Mouse (Mus musculus): Measurements from ENCODE around the gene Sgms1.

Gene Sgms1

DNA sequence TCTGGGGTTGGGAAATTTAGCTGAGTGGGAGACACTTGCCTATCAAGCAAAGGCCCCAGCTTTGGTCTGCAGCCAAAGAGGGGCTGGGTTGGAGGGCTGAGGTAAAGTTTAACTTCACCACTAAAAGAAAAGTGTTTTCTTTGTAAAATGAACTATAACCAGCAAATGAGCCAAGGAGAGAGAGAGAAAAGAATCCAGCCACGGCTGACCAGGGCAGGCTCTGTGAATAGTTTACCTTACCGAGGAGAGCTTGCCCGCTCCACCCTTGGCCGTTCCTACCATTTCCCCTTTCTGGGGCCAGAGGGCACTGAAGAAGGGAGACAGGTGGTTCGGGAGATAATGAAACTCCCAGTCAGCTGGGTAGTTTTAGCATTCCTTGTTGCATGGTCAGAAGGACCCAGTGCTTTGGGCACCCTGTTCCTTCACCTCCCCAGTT, 209.5 kb downstream of the Sgms1 start:
- DNase-seq (ENCODE audit: low spot score in 2 of 2): no peak

DNA sequence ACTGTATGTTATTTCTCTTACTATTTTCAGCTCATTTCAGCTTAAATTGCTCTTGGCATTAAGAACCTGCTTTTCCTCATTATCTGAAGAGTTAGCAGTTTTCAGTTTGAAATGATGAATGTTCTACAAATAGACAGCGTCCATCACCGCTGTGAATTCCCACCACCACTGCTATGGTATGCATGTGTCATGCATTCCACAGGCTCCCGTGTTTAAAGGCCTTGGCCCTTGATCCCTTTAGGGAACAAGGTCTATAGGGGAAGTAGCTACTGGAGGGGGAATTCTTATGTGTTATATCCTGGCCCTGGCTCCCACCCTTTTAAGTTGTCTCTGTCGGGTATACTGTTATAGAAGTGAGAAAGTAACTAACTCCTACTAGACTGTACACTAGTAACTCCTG, 210.0 kb downstream of the Sgms1 start:
- no peak for DNase-seq (ENCODE audit: low spot score in 2 of 2)

DNA sequence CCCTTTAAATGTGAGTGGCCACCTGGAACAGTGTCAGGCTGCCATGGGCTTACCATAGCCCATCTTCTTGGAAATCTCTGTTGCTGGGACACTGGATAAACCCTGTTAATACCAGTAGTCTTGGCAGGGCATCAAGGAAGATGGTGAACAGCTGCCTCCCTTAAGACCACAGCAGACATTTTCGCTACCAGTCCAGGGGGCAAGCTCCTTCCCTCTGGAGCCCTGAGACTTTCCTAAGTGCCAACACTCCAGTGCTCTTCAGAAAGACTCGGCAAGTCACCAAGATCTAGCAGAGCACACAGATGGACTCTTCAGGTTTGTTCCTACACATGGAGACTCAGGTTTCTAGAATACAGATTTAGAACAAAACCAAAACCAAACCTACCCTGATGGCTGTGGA, 211.4 kb downstream of the Sgms1 start:
- DNase-seq (ENCODE audit: low spot score in 2 of 2): no peak

DNA sequence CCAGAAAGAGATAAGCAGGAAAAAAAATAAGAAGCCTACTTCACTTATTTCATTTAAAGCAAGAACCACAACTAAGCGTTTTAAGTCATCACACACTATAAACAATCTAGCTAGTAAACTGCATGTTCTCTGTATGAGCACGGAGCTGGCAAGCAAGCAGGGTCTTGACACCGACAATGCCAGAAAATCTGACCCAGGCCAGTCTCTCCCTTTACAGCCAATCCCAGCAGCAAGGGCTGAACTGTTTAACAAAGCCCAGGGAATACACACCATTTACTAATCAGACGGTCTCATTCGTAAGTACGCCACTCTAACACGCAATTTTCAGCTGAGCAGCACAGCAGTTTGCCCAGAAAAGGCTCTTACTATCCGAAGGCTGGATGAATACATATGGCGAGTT, 213.1 kb downstream of the Sgms1 start:
- no peak for DNase-seq (ENCODE audit: low spot score in 2 of 2)

DNA sequence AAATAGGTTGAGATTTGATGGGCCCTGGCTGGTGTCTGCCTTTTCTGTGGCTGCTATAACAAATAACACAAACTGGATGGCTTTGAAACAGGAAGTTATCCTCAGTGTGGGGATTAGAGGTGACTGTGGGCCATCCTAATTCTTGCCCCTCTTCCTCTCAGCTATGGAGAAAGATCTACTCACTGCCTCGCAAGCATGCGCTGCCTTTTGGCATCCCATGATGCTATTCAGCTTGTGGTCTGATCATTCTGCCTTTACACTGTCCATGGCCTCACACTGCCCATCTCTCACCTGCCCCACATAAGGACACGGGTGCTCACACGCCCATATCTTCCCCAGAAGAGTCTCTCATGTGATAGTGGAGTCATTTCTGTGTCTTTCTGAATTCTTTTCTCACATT, 213.5 kb downstream of the Sgms1 start:
- DNase-seq (ENCODE audit: low spot score in 2 of 2): no peak

DNA sequence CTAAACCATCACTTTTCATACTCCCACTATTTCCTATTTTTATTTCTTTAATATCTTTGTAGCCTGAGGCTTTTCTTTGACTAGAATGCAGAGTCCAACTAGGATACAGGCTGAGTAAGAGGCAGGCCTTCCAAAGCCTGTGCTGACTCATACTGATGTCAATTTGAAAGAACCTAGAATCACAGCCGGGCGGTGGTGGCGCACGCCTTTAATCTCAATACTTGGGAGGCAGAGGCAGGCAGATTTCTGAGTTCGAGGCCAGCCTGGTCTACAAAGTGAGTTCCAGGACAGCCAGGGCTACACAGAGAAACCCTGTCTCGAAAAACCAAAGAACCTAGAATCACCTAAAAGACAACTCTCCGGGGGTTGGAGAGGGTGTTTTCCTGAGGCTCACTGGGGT, 214.5 kb downstream of the Sgms1 start:
- DNase-seq (ENCODE audit: low spot score in 2 of 2): no peak

DNA sequence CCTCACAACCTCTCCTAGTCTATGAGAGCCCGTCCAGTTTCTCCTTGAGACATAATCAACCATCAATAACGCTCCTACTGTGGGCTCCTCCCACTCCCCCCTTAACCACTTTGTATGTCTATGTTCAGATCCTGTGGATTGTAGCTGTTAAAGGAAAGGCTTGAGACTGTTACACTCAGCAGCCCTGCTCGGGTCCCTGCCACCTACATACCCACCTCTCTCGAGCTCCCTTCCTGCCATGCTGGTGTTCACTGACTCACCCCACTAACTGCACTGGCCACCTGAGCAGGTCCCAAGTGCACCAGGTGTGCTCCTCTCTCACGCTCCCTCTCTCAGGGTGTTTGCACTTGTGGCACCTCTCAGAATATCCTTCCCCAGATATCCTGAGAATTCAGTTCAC, 215.0 kb downstream of the Sgms1 start:
- DNase-seq (ENCODE audit: low spot score in 2 of 2): no peak

DNA sequence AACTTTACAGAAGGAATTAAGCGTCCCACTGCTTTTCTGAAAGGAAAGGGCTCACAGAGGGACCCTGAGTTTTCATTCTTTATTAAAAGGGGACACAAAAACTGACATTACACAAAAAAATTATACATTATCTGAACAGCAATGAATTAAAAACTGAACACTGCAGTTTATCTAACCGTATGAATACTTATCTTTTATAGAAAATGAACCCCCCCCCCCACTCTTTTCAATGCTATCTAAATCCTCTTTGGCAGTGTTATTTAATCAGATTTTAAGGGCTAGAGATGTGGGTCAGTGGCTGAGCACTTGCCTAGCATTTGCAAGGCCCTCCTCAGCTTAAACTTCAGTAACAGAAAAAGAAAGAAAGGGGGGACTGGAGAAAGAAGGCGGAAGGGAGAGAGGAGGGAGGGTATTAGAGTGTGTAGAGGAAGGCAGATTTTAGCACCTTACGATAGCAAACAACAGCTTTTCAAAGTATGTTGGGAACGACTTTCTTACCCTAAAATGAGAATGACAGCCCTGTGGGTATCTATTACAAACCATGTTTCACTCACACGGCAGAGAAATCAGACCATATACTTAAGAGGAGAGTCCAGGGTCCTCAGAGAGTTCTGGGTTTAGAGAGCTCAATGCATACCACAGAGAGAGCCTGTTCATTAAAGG, 215.9 kb downstream of the Sgms1 start:
- DNase-seq (ENCODE audit: low spot score in 2 of 2): no peak

DNA sequence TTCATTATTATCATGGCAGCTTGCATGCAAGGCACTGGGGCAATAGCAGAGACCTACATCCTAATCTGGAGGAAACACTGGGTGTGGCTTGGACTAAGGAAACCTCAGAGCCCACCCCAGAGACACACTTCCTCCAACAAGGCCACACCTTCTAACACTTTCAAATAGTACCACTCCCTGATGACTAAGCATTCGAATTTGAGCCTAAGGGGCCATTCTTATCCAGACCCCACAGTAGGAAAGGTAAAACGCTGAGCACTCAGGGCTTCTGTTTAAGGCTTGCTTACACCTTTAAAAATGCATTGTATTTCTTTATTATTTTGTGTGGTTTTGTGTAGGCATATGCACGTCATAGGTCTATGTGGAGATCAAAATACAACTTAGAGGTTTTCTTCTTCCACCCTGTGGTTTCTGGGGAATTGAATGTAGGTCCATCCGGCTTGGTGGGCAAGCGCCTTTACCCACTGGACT, 217.0 kb downstream of the Sgms1 start:
- no peak for DNase-seq (ENCODE audit: low spot score in 2 of 2)

DNA sequence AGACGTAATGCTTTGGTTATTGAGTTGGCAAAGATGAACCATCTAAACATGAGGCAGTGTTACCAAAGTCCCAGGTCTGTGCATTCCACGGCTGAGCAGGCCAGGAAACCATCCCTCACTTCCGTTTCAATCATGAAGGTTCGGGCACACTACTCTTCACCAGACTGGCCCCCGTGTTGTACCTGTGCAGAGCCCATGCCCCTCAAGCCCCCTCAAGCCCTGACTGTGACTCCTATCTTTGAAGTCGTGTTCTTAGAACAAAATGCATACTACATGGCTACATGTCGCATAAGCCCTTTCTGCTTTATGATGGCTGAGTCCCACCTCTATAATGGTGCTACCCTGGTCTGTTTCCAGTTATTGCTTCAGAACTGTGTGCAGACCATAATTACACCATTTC, 217.5 kb downstream of the Sgms1 start:
- no peak for DNase-seq (ENCODE audit: low spot score in 2 of 2)

DNA sequence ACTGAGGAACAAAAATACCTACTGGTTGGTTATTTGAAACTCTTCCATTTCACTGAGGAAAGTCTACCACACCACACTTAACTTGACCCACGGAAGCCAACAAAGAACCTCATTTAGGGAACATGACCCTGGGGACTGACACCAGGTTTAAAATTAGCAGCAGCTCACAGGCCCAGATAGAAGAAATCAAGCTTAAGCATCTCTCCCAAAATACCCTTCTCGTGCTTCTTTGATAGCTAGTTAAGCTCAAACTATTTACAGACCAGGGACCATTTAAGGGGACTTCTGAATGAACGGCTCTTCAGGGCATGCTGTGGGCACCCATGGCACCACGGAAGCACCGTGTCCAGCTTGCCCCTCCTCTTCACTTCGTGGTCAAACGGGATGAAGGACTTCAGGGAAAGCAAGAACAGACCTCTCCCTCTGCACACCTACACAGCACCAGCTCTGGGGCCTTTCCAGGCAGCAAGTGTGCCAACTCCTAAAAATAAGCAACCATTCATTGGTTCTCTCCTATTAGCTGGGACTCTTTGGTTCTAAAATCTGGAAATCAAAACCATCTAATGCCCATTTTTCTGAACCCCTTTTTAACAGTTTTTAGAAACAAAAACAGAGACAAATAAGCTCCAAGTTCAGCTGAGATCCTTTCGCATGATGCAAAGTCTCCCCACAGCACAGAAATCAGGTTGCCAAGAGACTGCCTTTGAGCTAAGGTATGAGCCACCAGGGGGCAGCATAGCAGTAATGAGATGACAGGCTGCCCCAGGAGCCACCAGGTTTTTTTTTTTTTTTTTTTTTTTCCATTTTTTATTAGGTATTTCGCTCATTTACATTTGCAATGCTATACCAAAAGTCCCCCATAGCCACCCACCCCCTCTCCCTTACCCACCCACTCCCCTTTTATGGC, 219.6 kb downstream of the Sgms1 start:
- peak; percentile 62 to 67 for DNase-seq (ENCODE audit: low spot score in 2 of 2)

DNA sequence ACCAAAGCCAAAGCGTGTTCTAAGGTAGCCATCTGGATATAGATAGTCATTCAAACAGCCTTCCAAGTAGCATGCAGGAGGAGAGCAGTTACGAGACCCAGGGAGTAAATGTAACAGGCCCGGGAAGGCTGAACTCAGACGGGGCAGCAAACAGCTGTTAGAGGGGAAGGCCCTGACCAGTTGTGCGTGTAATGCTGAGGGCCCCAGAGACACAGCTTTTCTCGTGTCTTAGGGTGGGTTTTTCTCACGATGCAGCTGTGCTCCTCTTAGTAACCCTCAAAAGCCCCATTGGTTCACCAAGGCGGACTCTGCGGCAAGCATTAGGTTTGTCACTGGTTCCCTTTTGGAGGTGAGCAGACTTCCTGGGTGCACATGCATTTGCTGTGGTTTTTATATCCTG, 221.5 kb downstream of the Sgms1 start:
- no peak for DNase-seq (ENCODE audit: low spot score in 2 of 2)

DNA sequence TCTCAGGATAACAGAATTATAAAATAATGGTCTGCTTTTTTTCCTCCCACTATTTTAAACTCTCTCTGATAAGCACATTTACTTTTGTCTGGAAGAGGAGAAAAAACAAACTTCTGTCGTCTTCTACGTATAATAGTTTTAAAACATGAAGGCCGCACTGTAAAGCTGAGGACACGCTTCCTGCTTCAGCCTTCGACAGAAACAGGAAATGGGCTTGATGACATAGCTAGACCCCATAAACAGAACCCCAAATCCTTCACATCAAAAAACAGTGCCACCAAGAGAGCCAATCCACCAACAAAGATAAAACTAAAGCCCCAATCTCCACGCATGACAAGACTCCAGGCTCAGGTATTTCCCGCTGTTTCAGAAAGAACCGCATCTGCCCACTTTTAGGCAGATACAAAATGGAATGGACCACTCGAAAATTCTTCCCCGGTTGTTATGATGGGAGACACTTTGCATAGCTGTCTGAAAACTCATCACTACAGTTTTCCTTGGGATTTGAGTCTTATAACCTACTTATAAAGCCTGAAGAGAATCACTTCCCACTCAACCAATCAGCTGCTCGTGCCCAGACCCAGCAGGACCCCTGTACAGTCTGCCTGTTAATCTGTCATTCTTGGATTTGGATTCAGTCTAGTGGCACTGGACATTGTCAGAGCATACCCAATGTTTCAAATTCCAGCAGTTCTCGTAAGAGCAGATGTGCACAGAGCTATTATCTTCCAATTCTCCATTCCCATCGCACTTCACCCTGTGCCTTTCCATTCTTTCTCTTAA, 222.5 kb downstream of the Sgms1 start:
- no peak for DNase-seq (ENCODE audit: low spot score in 2 of 2)

DNA sequence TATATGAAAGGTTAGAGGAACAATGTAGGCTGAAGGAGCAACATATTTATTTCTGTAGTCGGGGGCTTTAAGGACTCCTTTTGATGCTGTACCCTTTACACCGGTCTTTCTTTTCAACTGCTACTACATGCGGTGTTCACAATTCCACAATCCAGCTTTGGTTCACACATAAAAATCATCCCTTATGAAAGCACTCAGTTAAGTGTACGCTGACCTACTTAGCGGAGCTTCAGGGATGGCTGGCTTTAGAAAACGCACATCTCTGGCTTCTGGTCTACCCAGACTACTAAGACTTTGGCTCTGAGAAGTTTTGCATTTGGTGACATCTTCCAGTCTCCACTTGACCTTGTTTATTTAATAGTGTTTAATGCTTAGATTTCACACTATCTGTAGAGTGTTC, 223.8 kb downstream of the Sgms1 start:
- DNase-seq (ENCODE audit: low spot score in 2 of 2): no peak

DNA sequence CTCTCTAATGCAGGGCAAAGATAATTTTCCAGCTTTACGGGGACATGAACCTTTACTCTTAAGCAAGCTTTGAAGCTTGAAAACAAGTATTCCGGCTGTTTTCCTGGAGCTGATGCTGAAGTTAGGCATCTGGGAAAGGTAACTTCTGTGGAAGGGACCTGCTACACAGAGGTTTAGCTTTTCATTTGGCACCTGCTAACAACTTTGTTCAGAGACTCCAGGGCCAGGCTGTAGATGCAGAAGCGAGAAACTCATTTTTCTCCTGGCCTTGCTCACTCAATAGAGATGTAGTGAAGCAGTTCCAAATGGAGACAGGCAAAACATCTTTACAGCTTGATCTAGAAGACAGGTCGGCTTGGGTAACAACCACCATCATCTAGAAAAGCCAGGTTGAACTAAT, 225.4 kb downstream of the Sgms1 start:
- DNase-seq (ENCODE audit: low spot score in 2 of 2): no peak

DNA sequence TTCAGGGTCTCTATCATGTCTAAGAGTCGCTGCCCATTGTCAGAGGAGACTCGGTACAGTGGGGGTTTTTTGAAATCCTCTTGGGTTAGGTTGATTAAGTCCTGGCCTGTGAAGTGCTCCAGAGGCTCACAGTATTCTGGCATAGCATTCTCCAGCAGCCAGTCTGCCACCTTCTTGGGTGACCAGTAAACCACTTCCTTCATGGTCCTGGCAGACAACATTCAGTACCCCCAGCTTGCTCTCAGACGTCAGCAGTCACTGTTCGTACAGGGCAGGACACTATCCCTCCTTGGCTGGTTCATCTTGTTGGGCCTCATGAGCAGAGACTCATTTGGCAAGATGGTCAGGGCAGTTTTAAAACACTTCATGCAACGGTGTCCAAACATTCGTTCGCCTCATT, 229.6 kb downstream of the Sgms1 start:
- DNase-seq (ENCODE audit: low spot score in 2 of 2): no peak

DNA sequence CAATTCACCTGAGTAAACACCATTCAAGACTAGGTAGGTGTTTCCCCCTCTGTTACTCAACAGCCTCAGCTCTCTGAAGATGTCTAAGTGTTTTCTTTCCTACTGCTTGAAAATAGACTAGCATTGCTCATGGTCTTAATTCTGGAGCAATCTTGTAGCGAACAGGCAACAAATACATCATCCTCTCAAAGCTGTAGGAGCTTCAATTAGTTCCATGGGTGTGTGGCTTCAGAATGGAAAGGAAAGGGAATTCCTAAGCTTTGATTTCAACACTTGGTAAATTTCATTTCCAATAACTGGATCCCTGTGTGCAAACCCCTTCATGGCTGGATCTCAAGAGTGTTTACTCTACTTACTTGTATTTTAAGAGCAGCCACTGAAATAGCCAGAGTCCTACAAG, 230.3 kb downstream of the Sgms1 start:
- DNase-seq (ENCODE audit: low spot score in 2 of 2): no peak

DNA sequence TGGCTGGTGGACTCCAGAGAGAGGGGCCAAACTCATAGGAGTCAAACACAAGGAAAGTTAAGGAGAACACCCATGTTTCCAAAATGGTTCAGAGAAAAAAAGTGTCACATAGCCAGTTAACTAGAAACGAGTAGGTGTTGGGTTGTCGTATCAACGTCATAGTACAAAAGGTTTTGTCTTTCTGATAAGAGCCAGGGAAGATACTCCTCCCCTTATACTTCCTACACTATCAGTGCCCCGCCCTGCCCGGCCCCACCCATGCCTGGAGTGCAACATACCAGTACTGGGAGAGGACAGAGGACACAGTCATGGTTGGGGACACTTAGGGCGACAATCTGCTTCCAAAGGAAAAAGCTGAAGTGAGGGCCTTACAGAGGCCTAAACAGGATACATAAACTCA, 232.5 kb downstream of the Sgms1 start:
- DNase-seq (ENCODE audit: low spot score in 2 of 2): no peak

DNA sequence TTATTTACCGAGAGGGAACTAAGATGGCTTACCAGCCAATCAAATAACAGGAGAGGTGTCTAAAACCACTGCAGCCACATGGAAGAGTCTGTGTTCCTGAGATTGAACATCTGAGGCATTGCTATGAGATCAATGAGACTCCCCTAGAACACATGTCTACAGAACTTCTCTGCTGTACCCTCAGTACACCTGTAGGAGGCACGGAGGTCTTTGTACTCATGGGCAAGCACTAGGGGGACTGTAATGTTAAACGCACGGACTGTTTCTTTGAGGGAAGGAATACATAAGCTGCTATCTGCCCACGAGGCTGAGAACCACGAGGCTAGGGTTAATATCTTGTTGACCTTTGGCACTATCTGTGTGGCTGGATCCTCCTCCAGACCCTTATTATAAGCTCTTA, 237.0 kb downstream of the Sgms1 start:
- DNase-seq (ENCODE audit: low spot score in 2 of 2): no peak

DNA sequence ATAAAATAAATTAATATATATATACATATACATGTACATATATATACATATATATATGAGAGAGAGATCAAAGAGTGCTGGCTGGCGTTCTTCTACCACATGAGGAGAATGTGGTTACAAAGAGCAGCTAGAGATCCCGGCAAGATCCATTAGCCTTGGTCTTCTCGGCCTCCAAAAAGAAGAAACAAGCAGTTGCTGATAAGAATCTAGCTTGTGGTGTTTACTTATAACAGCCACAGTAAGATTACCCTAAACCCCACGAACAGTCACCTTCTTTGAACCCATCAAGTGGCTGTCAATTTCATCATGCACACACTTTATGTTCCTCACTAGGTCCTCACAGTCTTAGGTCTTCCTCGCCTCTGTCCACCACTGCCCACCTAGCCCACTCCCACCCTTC, 240.8 kb downstream of the Sgms1 start:
- DNase-seq (ENCODE audit: low spot score in 2 of 2): no peak

DNA sequence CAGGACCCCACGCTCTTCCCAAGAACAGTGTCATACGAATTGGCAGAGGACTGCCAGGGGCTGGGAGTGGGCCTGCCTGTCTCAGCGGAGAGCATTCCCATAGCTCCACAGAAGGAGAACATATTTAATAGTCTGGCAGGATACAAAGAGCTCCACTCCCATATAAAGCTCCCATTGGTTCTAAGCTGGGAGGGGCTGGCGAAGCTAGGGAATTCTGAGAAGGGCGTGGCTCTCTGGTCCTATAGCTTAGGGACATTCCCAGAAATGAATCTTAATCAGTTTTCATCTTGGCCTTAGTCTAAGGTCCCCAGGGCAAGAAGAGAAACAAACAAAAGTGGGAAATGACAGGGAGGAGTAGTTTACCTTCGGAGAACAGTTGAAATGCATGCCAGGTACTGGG, 247.1 kb downstream of the Sgms1 start:
- no peak for DNase-seq (ENCODE audit: low spot score in 2 of 2)

DNA sequence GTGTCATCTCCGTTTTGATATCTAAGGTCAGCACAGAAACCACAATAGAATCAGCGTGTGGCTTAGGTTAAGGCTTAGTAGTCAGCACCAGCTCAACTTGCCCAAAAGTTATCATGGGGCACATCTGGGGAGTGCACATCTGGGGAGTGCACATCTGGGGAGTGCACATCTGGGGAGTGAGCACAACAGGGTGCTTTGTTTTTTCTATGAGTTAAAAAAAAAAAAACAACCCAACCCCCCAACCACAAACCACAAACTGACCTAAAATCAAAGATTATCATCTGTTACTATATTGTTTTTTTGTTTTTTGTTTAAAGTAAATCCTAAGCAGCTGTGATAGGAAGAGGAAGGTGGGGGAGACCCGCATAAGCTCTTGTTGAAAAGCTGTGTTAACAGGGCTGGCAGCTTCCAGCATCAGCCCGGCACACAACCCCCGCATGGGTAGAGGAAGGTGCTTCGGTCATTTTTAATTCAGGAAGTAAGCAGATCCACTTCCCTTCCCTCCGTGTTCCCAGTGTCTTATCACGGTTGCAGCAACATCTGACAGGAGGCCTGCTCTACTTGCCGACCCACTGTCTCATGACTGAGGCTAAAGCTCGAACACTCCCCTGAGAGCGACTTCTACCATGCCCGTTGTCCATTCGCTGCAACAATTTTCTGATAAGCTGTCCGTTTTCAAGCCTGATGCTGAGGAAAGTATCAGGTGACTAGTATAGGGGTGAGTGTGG, 251.0 kb downstream of the Sgms1 start:
- no peak for DNase-seq (ENCODE audit: low spot score in 2 of 2)

Measured in frontal cortex, postnatal 25 days (tissue).